Mouse (Mus musculus): ENCODE measurements around the gene Bcl2l11. TPM values are rescaled to one million over a fixed set of nuclear protein-coding genes. Genes with fewer than 3 reads are reported as not detected.

Gene Bcl2l11
- polyA plus RNA-seq, 2 experiments = 18.3 to 30.5 TPM

GRCm38 (mm10) chr2:128084607-128085006 lies 41.2 kb upstream of the Bcl2l11 start:
- Histone ChIP-seq H3K4me1 (ENCODE audit: control insufficient read depth, insufficient read depth, low read length) (0 out of 2 replicates have a peak, but pooled peaks cover 3% of the 10 kb centered on the region), H3K27ac (replicated peaks; ENCODE audit: low read depth, low read length) (no peak overlapping the region), H3K4me3 (replicated peaks; ENCODE audit: low read length) (no peak overlapping the region), H3K4me2 (replicated peaks; ENCODE audit: low read depth, low read length, severe bottlenecking) (no peak overlapping the region), H3K9me3 (ENCODE audit: control insufficient read depth, low read length) (no peaks in the 10 kb centered on the region), H3K9ac (ENCODE audit: low read depth, low read length, severe bottlenecking) (no peak overlapping the region), H3K36me3 (ENCODE audit: control insufficient read depth, insufficient read depth, low read length) (no peaks in the 10 kb centered on the region), H3K27me3 (ENCODE audit: control insufficient read depth, insufficient read depth, low read length) (no peaks in the 10 kb centered on the region)
- 81% methylated on average over 5 of the region's 5 CpGs for WGBS
- TF ChIP-seq POLR2A (IDR thresholded peaks at IDR 0.05; ENCODE audit: borderline replicate concordance, extremely low read depth, insufficient read depth, insufficient read length) = no peak
- ATAC-seq (ENCODE audit: low FRiP score, low read depth) (no peak), DNase-seq (ENCODE audit: low spot score) (no peak)

DNA sequence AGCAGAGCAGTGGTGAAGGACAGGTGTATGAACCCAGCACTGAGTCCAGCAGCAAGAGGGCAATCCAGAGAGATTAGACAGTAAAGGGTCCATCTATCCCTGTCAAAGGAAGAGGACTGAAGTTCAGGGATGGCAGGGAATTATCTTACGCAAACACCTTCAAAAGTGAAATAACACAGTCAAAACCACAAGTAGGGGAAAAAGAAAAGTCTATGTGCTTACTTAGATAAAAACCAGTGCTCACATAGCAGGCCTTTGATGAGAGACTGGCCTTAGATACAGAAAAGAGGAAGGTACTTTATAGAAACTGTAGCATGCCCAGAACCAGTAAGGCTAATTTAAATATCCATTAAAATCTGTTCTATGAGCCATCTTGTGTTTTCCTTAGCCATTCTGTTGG lies 40.4 kb upstream of the Bcl2l11 start:
- Histone ChIP-seq H3K9ac (ENCODE audit: low read depth, low read length, severe bottlenecking) (no peak overlapping the region), H3K4me1 (ENCODE audit: control insufficient read depth, insufficient read depth, low read length) (0 out of 2 replicates have a peak, but pooled peaks cover 3% of the 10 kb centered on the region), H3K4me3 (replicated peaks; ENCODE audit: low read length) (no peak overlapping the region), H3K27ac (replicated peaks; ENCODE audit: low read depth, low read length) (no peak overlapping the region), H3K36me3 (ENCODE audit: control insufficient read depth, insufficient read depth, low read length) (no peaks in the 10 kb centered on the region), H3K9me3 (ENCODE audit: control insufficient read depth, low read length) (no peaks in the 10 kb centered on the region), H3K4me2 (replicated peaks; ENCODE audit: low read depth, low read length, severe bottlenecking) (no peak overlapping the region), H3K27me3 (ENCODE audit: control insufficient read depth, insufficient read depth, low read length) (no peaks in the 10 kb centered on the region)
- 89% methylated on average over 1 of the region's 1 CpGs for WGBS
- ATAC-seq (ENCODE audit: low FRiP score, low read depth) (no peak), DNase-seq (ENCODE audit: low spot score) (no peak)
- TF ChIP-seq POLR2A (IDR thresholded peaks at IDR 0.05; ENCODE audit: borderline replicate concordance, extremely low read depth, insufficient read depth, insufficient read length) = no peak

GRCm38 (mm10) chr2:128086301-128086886 lies 39.4 kb upstream of the Bcl2l11 start:
- DNase-seq (ENCODE audit: low spot score) = peak; percentile 16
- H3K27me3 ChIP-seq (ENCODE audit: control insufficient read depth, insufficient read depth, low read length) = no peaks in the 10 kb centered on the region
- WGBS = 35% methylated on average over 14 of the region's 14 CpGs
- H3K27ac ChIP-seq (replicated peaks; ENCODE audit: low read depth, low read length) = no peak overlapping the region
- no peak for TF ChIP-seq POLR2A (IDR thresholded peaks at IDR 0.05; ENCODE audit: borderline replicate concordance, extremely low read depth, insufficient read depth, insufficient read length)
- H3K4me1 ChIP-seq (ENCODE audit: control insufficient read depth, insufficient read depth, low read length) = 0 out of 2 replicates have a peak, but pooled peaks cover 3% of the 10 kb centered on the region
- no peak for ATAC-seq (ENCODE audit: low FRiP score, low read depth)
- H3K36me3 ChIP-seq (ENCODE audit: control insufficient read depth, insufficient read depth, low read length) = no peaks in the 10 kb centered on the region
- H3K4me3 ChIP-seq (replicated peaks; ENCODE audit: low read length) = no peak overlapping the region
- no peak overlapping the region for H3K9ac ChIP-seq (ENCODE audit: low read depth, low read length, severe bottlenecking)
- H3K9me3 ChIP-seq (ENCODE audit: control insufficient read depth, low read length) = no peaks in the 10 kb centered on the region
- no peak overlapping the region; the same call in 1 of the 2 replicates for H3K4me2 ChIP-seq (replicated peaks; ENCODE audit: low read depth, low read length, severe bottlenecking)

- 0 out of 2 replicates have a peak, but pooled peaks cover 3% of the 10 kb centered on the region for H3K4me1 ChIP-seq (ENCODE audit: control insufficient read depth, insufficient read depth, low read length)
- no peak for ATAC-seq (ENCODE audit: low FRiP score, low read depth)
- WGBS = 65% methylated on average over 7 of the region's 7 CpGs
- H3K4me3 ChIP-seq (replicated peaks; ENCODE audit: low read length) = no peak overlapping the region
- H3K4me2 ChIP-seq (replicated peaks; ENCODE audit: low read depth, low read length, severe bottlenecking) = no peak overlapping the region
- no peaks in the 10 kb centered on the region for H3K9me3 ChIP-seq (ENCODE audit: control insufficient read depth, low read length)
- H3K9ac ChIP-seq (ENCODE audit: low read depth, low read length, severe bottlenecking) = no peak overlapping the region
- DNase-seq (ENCODE audit: low spot score) = no peak
- H3K27ac ChIP-seq (replicated peaks; ENCODE audit: low read depth, low read length) = no peak overlapping the region
- TF ChIP-seq POLR2A (IDR thresholded peaks at IDR 0.05; ENCODE audit: borderline replicate concordance, extremely low read depth, insufficient read depth, insufficient read length) = no peak
- H3K27me3 ChIP-seq (ENCODE audit: control insufficient read depth, insufficient read depth, low read length) = no peaks in the 10 kb centered on the region
- no peaks in the 10 kb centered on the region for H3K36me3 ChIP-seq (ENCODE audit: control insufficient read depth, insufficient read depth, low read length)
Observed at GRCm38 (mm10) chr2:128086996-128087526, 38.8 kb upstream of the Bcl2l11 start.

- Histone ChIP-seq H3K27ac (replicated peaks; ENCODE audit: low read depth, low read length) (no peak overlapping the region), H3K9me3 (ENCODE audit: control insufficient read depth, low read length) (no peaks in the 10 kb centered on the region), H3K4me3 (replicated peaks; ENCODE audit: low read length) (no peak overlapping the region), H3K27me3 (ENCODE audit: control insufficient read depth, insufficient read depth, low read length) (no peaks in the 10 kb centered on the region), H3K4me1 (ENCODE audit: control insufficient read depth, insufficient read depth, low read length) (0 out of 2 replicates have a peak, but pooled peaks cover 3% of the 10 kb centered on the region), H3K36me3 (ENCODE audit: control insufficient read depth, insufficient read depth, low read length) (no peaks in the 10 kb centered on the region), H3K9ac (ENCODE audit: low read depth, low read length, severe bottlenecking) (no peak overlapping the region), H3K4me2 (replicated peaks; ENCODE audit: low read depth, low read length, severe bottlenecking) (no peak overlapping the region)
- no peak for ATAC-seq (ENCODE audit: low FRiP score, low read depth)
- TF ChIP-seq POLR2A (IDR thresholded peaks at IDR 0.05; ENCODE audit: borderline replicate concordance, extremely low read depth, insufficient read depth, insufficient read length) = no peak
- DNase-seq (ENCODE audit: low spot score) = no peak
- WGBS = 79% methylated on average over 8 of the region's 8 CpGs
Observed at GRCm38 (mm10) chr2:128087798-128088545, 37.9 kb upstream of the Bcl2l11 start.

All from limb, embryonic 14.5 days (tissue).